Mouse (Mus musculus): Measurements from ENCODE around the gene Cxcl14. TPM values are rescaled to one million over a fixed set of nuclear protein-coding genes. Genes with fewer than 3 reads are reported as not detected.

Gene Cxcl14
- polyA plus RNA-seq, 1 experiment from 2014 or later = 338 TPM

DNA sequence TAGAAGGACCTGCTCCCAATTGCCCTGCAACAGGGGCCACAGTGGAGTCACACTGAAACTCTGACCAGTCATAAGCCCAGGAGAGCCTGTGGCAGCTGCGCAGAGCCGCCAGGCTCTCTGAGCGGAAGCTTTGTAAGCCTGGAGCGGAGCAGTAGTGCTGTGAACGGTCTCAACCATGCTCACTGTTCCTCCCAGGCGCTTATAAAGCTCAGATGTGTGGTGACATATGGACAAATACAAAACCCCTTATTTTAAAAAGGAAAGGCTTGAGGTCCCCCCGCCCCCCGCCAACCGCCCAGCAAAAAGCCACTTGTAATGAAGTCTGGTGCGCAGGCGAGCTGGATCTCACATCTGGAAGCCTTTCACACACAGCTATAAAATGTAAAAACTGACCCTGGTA, 7.1 kb downstream of the Cxcl14 start:
- no peaks in the 10 kb centered on the region for H3K36me3 ChIP-seq
- ATAC-seq (ENCODE audit: insufficient number of reproducible peaks, insufficient read depth, low FRiP score, low TSS enrichment) = no peak
- H3K27ac ChIP-seq = peak overlapping the region; percentile 77
- H3K4me2 ChIP-seq (replicated peaks) = peak overlapping the region; percentile 23; the same call in 1 of the 2 replicates
- no peak overlapping the region for H3K4me3 ChIP-seq
- H3K9ac ChIP-seq = no peak overlapping the region
- peaks cover 25% of the 10 kb centered on the region for H3K27me3 ChIP-seq
- no peaks in the 10 kb centered on the region for H3K9me3 ChIP-seq
- H3K4me1 ChIP-seq = peaks cover 15% of the 10 kb centered on the region
- 41% methylated on average over 11 of the region's 11 CpGs for WGBS

DNA sequence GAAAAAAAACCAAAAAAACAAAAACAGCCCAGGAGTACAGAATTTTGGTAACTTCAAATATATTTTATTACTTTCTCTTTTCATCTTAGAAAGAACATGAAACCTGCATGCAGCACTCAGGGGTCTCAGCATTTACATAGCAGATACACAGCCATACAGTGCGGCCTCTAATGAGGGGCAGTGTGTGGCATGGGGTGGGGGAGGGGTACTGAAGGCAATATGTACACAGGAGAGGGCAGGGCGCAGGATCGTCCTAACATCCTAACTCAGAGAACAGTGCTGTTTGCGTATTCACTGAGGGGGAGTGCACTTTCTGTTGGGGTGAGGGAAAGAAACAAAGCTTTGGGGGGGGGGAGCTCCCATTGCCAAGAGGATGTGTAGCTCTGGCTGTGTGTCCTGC, 7.8 kb downstream of the Cxcl14 start:
- peaks cover 19% of the 10 kb centered on the region for H3K27me3 ChIP-seq
- 24% methylated on average over 4 of the region's 4 CpGs for WGBS
- peak overlapping the region; percentile 23; the same call in 1 of the 2 replicates for H3K4me2 ChIP-seq (replicated peaks)
- no peaks in the 10 kb centered on the region for H3K36me3 ChIP-seq
- no peaks in the 10 kb centered on the region for H3K9me3 ChIP-seq
- no peak overlapping the region for H3K9ac ChIP-seq
- no peak overlapping the region for H3K27ac ChIP-seq
- H3K4me3 ChIP-seq = no peak overlapping the region
- ATAC-seq (ENCODE audit: insufficient number of reproducible peaks, insufficient read depth, low FRiP score, low TSS enrichment) = no peak
- peaks cover 15% of the 10 kb centered on the region for H3K4me1 ChIP-seq

DNA sequence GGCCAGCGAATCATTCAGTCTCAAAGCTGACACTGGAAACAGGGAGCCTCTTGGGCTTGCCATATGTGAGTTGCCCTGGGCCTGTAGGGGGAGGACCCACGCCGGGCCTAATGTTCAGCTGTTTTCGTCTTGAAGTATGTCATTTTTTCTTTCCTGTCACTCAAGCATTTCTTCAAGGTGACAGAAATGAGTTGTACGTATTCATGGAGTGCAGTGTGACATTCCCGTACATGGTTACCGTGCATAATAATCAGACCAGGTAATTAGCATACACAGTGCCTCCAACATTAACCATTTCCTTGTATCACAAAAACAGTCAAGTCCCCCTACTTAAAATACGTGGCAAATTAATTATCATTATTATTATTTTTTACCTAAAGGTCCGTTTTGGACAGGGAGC, 9.3 kb downstream of the Cxcl14 start:
- ATAC-seq (ENCODE audit: insufficient number of reproducible peaks, insufficient read depth, low FRiP score, low TSS enrichment) = no peak
- peaks cover 4% of the 10 kb centered on the region for H3K27me3 ChIP-seq
- 66% methylated on average over 9 of the region's 9 CpGs for WGBS

DNA sequence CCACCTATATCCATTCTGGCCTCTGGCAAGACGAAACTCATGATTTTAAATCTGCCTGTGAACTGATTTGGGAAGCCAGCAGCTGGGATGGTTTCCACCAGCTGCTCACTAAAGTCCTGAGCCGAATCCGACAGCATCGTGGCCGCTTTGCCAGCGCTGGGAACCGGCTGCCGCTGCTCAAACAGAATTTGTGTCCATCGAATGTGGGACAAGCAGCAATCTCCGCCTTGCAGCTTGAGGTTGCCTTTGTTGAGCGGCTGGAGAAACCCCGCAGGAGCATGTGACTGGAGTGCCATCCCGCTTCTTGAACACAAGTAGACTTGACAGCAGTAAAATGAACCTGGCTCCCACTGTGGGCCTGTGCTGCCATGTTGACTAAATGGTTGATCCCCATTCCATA, 13.0 kb downstream of the Cxcl14 start:
- ATAC-seq (ENCODE audit: insufficient number of reproducible peaks, insufficient read depth, low FRiP score, low TSS enrichment) = no peak
- H3K36me3 ChIP-seq = no peaks in the 10 kb centered on the region
- no peak overlapping the region for H3K9ac ChIP-seq
- 91% methylated on average over 13 of the region's 13 CpGs for WGBS
- H3K4me3 ChIP-seq = no peak overlapping the region
- H3K27me3 ChIP-seq = peaks cover 3% of the 10 kb centered on the region; the same call in 1 of the 2 replicates
- H3K4me1 ChIP-seq = no peaks in the 10 kb centered on the region
- no peak overlapping the region for H3K4me2 ChIP-seq (replicated peaks)
- H3K27ac ChIP-seq = no peak overlapping the region
- H3K9me3 ChIP-seq = no peaks in the 10 kb centered on the region

More for the DNA sequence above, 9.3 kb downstream of the Cxcl14 start:
- no peak overlapping the region for H3K27ac ChIP-seq
- no peaks in the 10 kb centered on the region for H3K36me3 ChIP-seq
- peaks cover 15% of the 10 kb centered on the region for H3K4me1 ChIP-seq
- H3K4me2 ChIP-seq (replicated peaks) = no peak overlapping the region
- H3K4me3 ChIP-seq = no peak overlapping the region
- H3K9me3 ChIP-seq = no peaks in the 10 kb centered on the region
- no peak overlapping the region for H3K9ac ChIP-seq

DNA sequence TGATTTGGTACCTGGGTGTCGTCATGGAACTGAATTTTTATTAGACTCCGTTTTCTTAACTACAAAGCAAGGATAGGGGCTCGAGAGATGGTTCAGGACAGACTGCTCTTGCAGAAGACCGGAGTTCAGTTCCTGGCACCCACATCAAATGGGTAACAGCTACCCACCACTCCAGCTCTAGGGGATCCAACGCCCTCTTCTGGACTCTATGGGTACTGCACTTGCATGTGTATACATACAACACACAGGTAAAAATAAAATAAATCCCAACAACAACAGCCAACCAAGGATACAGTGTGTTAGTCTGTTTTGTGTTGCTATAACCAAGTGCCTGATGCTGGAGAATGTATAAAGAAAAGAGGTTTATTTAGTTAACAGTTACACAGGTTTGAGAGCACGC, 16.0 kb downstream of the Cxcl14 start:
- no peak for ATAC-seq (ENCODE audit: insufficient number of reproducible peaks, insufficient read depth, low FRiP score, low TSS enrichment)
- Histone ChIP-seq H3K36me3 (no peaks in the 10 kb centered on the region), H3K27ac (no peak overlapping the region), H3K4me2 (replicated peaks) (no peak overlapping the region), H3K9ac (no peak overlapping the region), H3K4me3 (no peak overlapping the region), H3K4me1 (no peaks in the 10 kb centered on the region), H3K9me3 (no peaks in the 10 kb centered on the region), H3K27me3 (no peaks in the 10 kb centered on the region)
- WGBS = 80% methylated on average over 6 of the region's 6 CpGs

DNA sequence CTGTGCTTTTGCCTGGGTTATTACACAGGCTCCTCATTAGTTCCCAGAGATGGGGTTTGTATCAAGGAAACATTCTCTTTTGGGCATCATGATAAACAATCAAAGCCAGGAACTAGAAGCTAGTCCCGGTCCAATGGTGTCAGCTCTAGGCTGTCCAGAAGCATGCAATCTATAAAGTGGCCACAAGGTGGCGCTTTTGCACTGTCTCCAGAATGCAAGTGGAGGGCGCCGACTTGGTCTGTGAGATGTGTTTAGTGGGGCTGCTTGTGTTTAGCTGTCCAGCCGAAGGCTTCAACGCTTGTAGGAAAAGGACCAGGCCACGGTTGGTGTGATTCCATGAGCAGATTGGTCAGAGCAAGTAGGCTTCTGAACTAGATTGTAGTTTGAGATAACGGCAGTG, 16.9 kb downstream of the Cxcl14 start:
- Histone ChIP-seq H3K4me2 (replicated peaks) (no peak overlapping the region), H3K27ac (no peak overlapping the region), H3K4me3 (no peak overlapping the region), H3K36me3 (no peaks in the 10 kb centered on the region), H3K9ac (no peak overlapping the region), H3K9me3 (no peaks in the 10 kb centered on the region), H3K4me1 (no peaks in the 10 kb centered on the region), H3K27me3 (no peaks in the 10 kb centered on the region)
- peak; percentile 79 for ATAC-seq (ENCODE audit: insufficient number of reproducible peaks, insufficient read depth, low FRiP score, low TSS enrichment)
- 18% methylated on average over 8 of the region's 8 CpGs for WGBS

DNA sequence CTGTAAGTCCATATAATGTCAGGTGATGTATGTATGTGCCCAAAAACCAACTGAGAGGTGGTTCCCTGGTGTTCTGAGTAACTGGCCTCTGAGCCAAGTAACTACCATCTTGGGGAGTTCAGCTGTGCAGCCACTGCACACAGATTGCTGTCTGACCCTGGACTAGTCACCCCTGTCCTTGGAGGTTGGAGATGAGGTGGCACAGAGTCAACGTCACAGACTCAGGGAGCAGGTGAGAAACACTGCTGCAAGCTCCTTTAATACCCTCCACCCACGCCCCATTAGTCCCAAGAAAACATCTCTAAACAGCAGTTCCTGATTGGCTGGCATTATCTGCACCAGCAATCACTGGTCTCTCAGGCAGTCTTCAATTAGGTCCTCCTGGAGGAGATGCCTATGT, 21.2 kb downstream of the Cxcl14 start:
- Histone ChIP-seq H3K4me2 (replicated peaks) (no peak overlapping the region), H3K4me3 (no peak overlapping the region), H3K9ac (no peak overlapping the region), H3K4me1 (no peaks in the 10 kb centered on the region), H3K9me3 (peaks cover 14% of the 10 kb centered on the region), H3K36me3 (no peaks in the 10 kb centered on the region), H3K27ac (no peak overlapping the region), H3K27me3 (no peaks in the 10 kb centered on the region)
- 50% methylated on average over 2 of the region's 2 CpGs for WGBS
- no peak for ATAC-seq (ENCODE audit: insufficient number of reproducible peaks, insufficient read depth, low FRiP score, low TSS enrichment)

DNA sequence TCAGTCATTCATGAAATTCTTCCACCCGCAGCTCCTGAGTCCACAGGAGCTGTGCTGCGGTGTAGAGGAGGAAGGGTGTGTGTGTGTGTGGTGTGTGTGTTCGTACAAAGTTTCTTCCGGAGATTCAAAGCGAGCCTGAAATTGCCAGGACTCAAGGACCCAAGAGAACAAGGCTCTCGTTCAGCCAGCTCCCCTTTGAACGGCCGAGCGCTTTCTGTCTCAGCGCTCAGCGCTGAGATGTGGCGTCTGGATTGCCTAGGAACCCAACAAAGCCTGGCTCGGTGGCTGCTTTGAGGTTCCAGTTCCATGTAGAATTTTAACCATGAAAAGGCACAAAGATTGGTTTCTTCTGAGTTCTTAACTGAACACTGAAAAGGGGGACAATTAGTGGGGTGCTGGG, 26.2 kb downstream of the Cxcl14 start:
- 50% methylated on average over 13 of the region's 13 CpGs for WGBS
- Histone ChIP-seq H3K9ac (no peak overlapping the region), H3K4me1 (no peaks in the 10 kb centered on the region), H3K4me2 (replicated peaks) (no peak overlapping the region), H3K27ac (no peak overlapping the region), H3K36me3 (no peaks in the 10 kb centered on the region), H3K4me3 (no peak overlapping the region), H3K27me3 (peaks cover 9% of the 10 kb centered on the region; the same call in 1 of the 2 replicates), H3K9me3 (peaks cover 14% of the 10 kb centered on the region)
- no peak for ATAC-seq (ENCODE audit: insufficient number of reproducible peaks, insufficient read depth, low FRiP score, low TSS enrichment)

DNA sequence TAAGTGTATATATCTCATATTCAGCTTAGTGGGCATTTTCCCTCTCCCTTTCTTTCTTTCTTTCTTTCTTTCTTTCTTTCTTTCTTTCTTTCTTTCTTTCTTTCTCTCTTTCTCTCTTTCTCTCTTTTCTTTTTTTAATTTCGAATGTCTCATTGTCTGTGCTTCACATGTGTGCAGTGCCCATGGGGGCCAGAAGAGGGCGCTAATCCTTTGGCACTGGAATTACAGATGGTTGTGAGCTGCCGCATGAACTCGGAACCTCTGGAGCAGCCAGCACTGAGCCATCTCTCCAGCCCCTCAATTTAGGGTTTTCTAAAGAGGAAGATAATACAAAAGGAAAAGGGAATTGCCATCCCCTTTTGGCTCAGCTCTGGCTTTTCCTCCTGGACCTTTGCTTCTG, 29.0 kb downstream of the Cxcl14 start:
- Histone ChIP-seq H3K4me3 (no peak overlapping the region), H3K4me2 (replicated peaks) (no peak overlapping the region), H3K27me3 (peaks cover 27% of the 10 kb centered on the region), H3K27ac (no peak overlapping the region), H3K36me3 (no peaks in the 10 kb centered on the region), H3K4me1 (no peaks in the 10 kb centered on the region), H3K9me3 (peaks cover 10% of the 10 kb centered on the region), H3K9ac (no peak overlapping the region)
- no peak for ATAC-seq (ENCODE audit: insufficient number of reproducible peaks, insufficient read depth, low FRiP score, low TSS enrichment)
- 78% methylated on average over 4 of the region's 4 CpGs for WGBS

DNA sequence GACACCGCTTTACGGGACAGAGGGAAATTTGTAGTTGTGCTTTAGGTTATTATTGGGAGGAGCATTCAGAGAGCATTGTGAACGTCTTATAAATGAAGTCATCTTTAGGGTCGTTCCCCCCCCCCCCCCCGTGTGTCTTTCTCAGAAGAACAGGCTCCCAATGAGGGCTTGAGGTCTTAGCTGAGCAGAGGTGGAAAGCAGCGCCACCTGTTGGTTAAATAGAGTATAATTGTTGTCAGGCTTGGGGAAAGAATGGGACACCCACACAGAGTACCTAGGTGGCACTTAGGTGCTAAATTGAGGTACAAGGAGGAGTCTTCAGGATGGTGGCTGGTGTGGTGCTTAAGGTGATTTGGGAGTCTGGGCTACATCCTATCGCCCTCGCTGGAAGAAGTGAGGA, 29.9 kb downstream of the Cxcl14 start:
- no peak overlapping the region for H3K4me2 ChIP-seq (replicated peaks)
- H3K36me3 ChIP-seq = no peaks in the 10 kb centered on the region
- peaks cover 5% of the 10 kb centered on the region; the same call in 1 of the 2 replicates for H3K9me3 ChIP-seq
- WGBS = 40% methylated on average over 8 of the region's 8 CpGs
- H3K27ac ChIP-seq = no peak overlapping the region
- no peak for ATAC-seq (ENCODE audit: insufficient number of reproducible peaks, insufficient read depth, low FRiP score, low TSS enrichment)
- H3K4me3 ChIP-seq = no peak overlapping the region
- H3K9ac ChIP-seq = no peak overlapping the region
- peaks cover 36% of the 10 kb centered on the region for H3K27me3 ChIP-seq
- no peaks in the 10 kb centered on the region for H3K4me1 ChIP-seq

DNA sequence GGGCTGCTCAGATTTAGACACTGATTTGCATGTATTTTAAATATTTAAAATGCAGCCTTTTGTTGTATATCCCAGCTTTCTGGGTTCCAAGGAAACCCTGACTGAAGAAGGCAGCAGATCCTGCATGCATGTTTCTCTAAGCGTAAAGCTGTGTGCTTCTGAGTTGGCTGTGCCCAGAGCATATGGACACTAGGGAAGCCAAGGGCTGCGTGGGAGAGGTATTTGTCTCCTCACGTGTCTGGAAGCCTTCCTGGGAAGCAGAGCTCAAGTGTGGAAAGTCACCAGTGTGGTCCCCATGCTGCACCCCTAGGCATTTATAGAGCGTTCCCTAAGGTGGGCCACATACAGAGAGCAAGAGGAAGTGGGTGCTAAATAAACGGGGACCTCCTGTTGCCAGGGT, 30.7 kb downstream of the Cxcl14 start:
- ATAC-seq (ENCODE audit: insufficient number of reproducible peaks, insufficient read depth, low FRiP score, low TSS enrichment) = no peak
- Histone ChIP-seq H3K36me3 (no peaks in the 10 kb centered on the region), H3K4me2 (replicated peaks) (no peak overlapping the region), H3K27me3 (peaks cover 44% of the 10 kb centered on the region), H3K9ac (no peak overlapping the region), H3K4me3 (no peak overlapping the region), H3K27ac (no peak overlapping the region), H3K4me1 (no peaks in the 10 kb centered on the region), H3K9me3 (no peaks in the 10 kb centered on the region)
- WGBS = 66% methylated on average over 5 of the region's 5 CpGs

DNA sequence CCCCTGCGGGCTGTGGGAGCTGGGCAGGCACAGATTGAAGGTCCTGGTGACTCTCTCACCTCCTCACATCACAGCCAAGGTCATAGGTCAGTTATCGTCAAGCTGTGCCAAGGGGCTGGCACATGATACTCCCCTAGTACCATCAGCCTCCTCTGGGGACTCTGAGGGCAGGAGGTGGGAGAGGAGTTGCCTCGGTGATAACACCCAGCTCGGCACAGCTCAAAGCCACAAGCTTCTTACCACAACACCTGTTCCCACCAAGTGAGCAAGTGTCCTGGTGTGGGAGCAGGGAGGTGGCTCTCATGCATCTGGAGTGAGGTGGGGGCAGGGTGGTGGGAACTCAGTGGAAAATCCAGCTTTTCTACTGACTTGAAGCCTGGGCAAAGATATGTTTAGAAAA, 34.1 kb downstream of the Cxcl14 start:
- Histone ChIP-seq H3K9me3 (no peaks in the 10 kb centered on the region), H3K4me2 (replicated peaks) (no peak overlapping the region), H3K36me3 (no peaks in the 10 kb centered on the region), H3K27me3 (peaks cover 74% of the 10 kb centered on the region), H3K27ac (no peak overlapping the region), H3K4me1 (peaks cover 8% of the 10 kb centered on the region; the same call in 1 of the 2 replicates), H3K9ac (no peak overlapping the region), H3K4me3 (no peak overlapping the region)
- 35% methylated on average over 4 of the region's 4 CpGs for WGBS
- no peak for ATAC-seq (ENCODE audit: insufficient number of reproducible peaks, insufficient read depth, low FRiP score, low TSS enrichment)

DNA sequence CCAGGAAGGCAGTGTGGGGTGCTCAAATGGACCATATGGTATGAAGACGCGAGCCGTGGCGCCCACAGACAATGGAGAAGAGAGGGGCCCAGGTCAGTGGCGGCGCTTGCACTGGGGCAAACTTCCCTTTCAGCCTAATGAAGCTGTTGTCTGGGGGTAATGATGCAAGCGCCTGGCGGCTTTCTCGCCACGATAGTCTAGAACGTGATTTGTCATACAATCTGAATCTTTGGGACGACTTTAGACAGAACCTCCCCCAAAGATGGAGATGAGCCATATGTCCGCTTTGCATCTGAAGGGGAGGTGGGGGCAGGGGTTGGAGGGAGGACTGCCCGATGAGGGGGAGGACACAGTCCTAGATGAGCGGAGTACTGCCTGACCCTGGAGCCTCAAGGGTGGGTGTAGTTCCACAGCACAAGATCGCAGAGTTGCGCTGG, 36.0 kb downstream of the Cxcl14 start:
- Histone ChIP-seq H3K36me3 (no peaks in the 10 kb centered on the region), H3K27me3 (peaks cover 87% of the 10 kb centered on the region), H3K9ac (no peak overlapping the region), H3K9me3 (no peaks in the 10 kb centered on the region), H3K4me1 (peaks cover 8% of the 10 kb centered on the region; the same call in 1 of the 2 replicates), H3K4me3 (no peak overlapping the region), H3K4me2 (replicated peaks) (no peak overlapping the region), H3K27ac (no peak overlapping the region)
- 0 out of 2 replicates have a peak, but pooled peaks have one; percentile 18 for ATAC-seq (ENCODE audit: insufficient number of reproducible peaks, insufficient read depth, low FRiP score, low TSS enrichment)
- WGBS = 2% methylated on average over 17 of the region's 17 CpGs
